Mouse (Mus musculus) heart, adult 2 months (tissue): ENCODE measurements at regions not wholly inside any gene's neighbourhood (a gene's known extent, or its start where the extent isn't known, plus 50 kb on each side); places are given as distances from the start of the nearest gene placed in this dataset.

ENCODE experiments used
- DNase-seq, 2 experiments: peaks; one replicate each; pipeline ENCODE4 v3.0.0; 2021
- H3K27ac ChIP-seq: fragments of 200-600 bp; 2 replicates; pipeline ENCODE4 v1.8.1; 2022
- H3K27me3 ChIP-seq: fragments of 200-500 bp; 2 replicates; pipeline ENCODE4 v1.6.1; 2012; ENCODE audit warnings: mild to moderate bottlenecking, low read length, inconsistent platforms, mixed read lengths; ENCODE audit not compliant: control insufficient read depth, insufficient read depth
- H3K36me3 ChIP-seq: fragments of 200-500 bp; 2 replicates; pipeline ENCODE4 v1.6.1; 2012; ENCODE audit warnings: low read length, inconsistent platforms; ENCODE audit not compliant: control insufficient read depth, insufficient read depth
- H3K4me1 ChIP-seq: fragments of 200-500 bp; 2 replicates; pipeline ENCODE4 v1.6.1; 2011; ENCODE audit warnings: low read length; ENCODE audit not compliant: control insufficient read depth, insufficient read depth
- H3K4me3 ChIP-seq: fragments of 200-600 bp; 2 replicates; pipeline ENCODE4 v1.8.1; 2022
- H3K79me2 ChIP-seq: fragments of 200-500 bp; replicated peaks from 2 replicates; pipeline ENCODE4 v1.6.1; 2012; ENCODE audit warnings: mild to moderate bottlenecking, inconsistent platforms, low read length, moderate library complexity, mixed read lengths; ENCODE audit not compliant: control insufficient read depth, insufficient read depth
- H3K9ac ChIP-seq: fragments of 200-500 bp; 2 replicates; pipeline ENCODE4 v1.6.1; 2012; ENCODE audit warnings: low read depth, mild to moderate bottlenecking, control low read depth, inconsistent platforms, low read length, mixed read lengths
- CTCF ChIP-seq: fragments of 200-600 bp; IDR thresholded peaks from 2 replicates; pipeline ENCODE4 v1.8.1; 2022; ENCODE audit warnings: antibody characterized with exemption, mild to moderate bottlenecking, moderate library complexity
- EP300 ChIP-seq: fragments of 200-500 bp; IDR thresholded peaks from 2 replicates; pipeline ENCODE4 v1.6.1; 2011; ENCODE audit warnings: low read depth, low read length, control low read depth; ENCODE audit not compliant: insufficient read depth
- POLR2A ChIP-seq: fragments of 200-500 bp; IDR thresholded peaks from 2 replicates; pipeline ENCODE4 v1.6.1; 2011; ENCODE audit warnings: mild to moderate bottlenecking, low read depth, low read length, control low read depth; ENCODE audit not compliant: insufficient read depth
- WGBS: fragments of 180-500 bp; shearing (Covaris S2); methylation state at CpG from one replicate; pipeline ENCODE4 v1.1.7; 2018; 5-methylcytosine and 5-hydroxymethylcytosine counted together
- intact Hi-C: fragments of 180-260 bp; cut with DNase I; formaldehyde crosslinking; loops from one replicate; pipeline ENCODE4 v1.15.1; 2025

DNA sequence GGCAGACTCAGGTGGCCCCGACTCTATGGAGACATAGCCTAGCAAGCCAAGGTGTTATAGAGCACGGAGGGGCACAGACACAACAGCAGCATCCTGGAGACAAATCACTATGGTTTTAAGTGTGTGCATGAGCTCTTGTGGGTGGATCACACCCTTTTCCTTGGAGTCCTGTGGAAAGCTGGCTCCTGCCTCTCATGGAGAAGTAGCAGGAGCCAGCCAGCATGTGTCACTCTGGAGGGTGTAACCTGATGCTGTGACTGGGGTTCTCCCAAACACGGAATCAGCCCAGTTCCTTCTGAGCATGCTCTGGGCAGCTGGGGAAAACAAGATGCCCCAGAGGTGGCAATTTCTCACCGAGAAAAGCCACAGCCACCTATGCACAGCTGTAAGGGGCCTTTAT, 494.9 kb downstream of the Ajap1 start:
- H3K4me3 ChIP-seq, result no peak overlapping the region

DNA sequence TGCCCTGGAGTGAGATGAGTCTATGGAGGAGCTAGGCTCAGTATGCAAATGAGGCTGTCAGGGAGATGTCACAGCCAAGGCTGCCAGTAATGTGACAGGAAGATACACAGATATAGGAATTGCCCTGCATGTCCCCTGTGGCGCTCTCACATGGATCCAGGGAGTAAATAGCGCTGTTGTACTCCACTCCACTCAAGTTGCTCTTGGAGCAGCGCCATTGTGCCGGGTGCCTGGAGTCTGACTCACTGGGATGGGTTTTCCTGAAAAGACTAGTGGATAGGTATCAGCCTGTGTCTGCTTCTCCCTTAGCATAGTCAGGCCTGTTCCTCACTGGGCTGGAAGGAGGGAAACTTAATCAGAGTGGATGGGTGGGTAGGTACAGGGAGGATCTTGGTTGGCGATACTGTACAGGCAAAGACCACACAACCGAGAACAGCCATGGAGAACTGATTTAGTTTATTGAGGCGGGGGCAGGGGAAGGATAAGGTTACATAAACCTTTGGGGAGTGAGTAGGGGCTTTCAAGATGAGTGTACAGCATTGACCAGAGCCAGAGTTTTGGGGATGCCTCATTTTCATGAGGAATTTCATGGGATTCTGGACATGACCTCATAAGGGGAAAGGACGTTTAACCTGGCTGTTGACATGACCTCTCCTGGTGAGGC, 497.5 kb upstream of the Kcnab2 start:
- H3K27me3 ChIP-seq, result no peaks in the 10 kb centered on the region
- no peak overlapping the region for H3K9ac ChIP-seq
- H3K4me1 ChIP-seq, result no peaks in the 10 kb centered on the region
- no peak for DNase-seq
- TF ChIP-seq POLR2A (no peak), EP300 (no peak), CTCF (no peak)
- intact Hi-C loops, result no loop called here
- no peaks in the 10 kb centered on the region for H3K79me2 ChIP-seq
- H3K36me3 ChIP-seq, result no peaks in the 10 kb centered on the region
- H3K27ac ChIP-seq, result no peak overlapping the region
- WGBS, result 61% methylated on average over 8 of the region's 8 CpGs
- no peak overlapping the region for H3K4me3 ChIP-seq

More for the DNA sequence above, 494.9 kb downstream of the Ajap1 start:
- H3K79me2 ChIP-seq, result no peaks in the 10 kb centered on the region
- no peaks in the 10 kb centered on the region for H3K36me3 ChIP-seq
- no peak for DNase-seq
- H3K9ac ChIP-seq, result no peak overlapping the region
- intact Hi-C loops, result no loop called here
- TF ChIP-seq CTCF, result no peak
- no peak for TF ChIP-seq POLR2A
- TF ChIP-seq EP300, result no peak
- 75% methylated on average over 4 of the region's 4 CpGs for WGBS
- H3K27ac ChIP-seq, result no peak overlapping the region
- H3K27me3 ChIP-seq, result no peaks in the 10 kb centered on the region
- no peaks in the 10 kb centered on the region for H3K4me1 ChIP-seq

- 69% methylated on average over 6 of the region's 6 CpGs for WGBS
- H3K27ac ChIP-seq, result no peak overlapping the region
- no peak overlapping the region for H3K9ac ChIP-seq
- H3K4me3 ChIP-seq, result no peak overlapping the region
- H3K79me2 ChIP-seq, result no peaks in the 10 kb centered on the region
- no peaks in the 10 kb centered on the region for H3K27me3 ChIP-seq
- no peak for TF ChIP-seq POLR2A
- TF ChIP-seq CTCF, result no peak
- no peak for TF ChIP-seq EP300
- H3K36me3 ChIP-seq, result no peaks in the 10 kb centered on the region
- no peak for DNase-seq
- intact Hi-C loops, result no loop called here
- H3K4me1 ChIP-seq, result no peaks in the 10 kb centered on the region
Measured at GRCm38 (mm10) chr4:152963001-152963400, 485.3 kb upstream of the Kcnab2 start.

GRCm38 (mm10) chr4:152962165-152962564, 484.5 kb upstream of the Kcnab2 start:
- no peak overlapping the region for H3K4me3 ChIP-seq
- TF ChIP-seq POLR2A (no peak), CTCF (no peak), EP300 (no peak)
- no peaks in the 10 kb centered on the region for H3K27me3 ChIP-seq
- no peaks in the 10 kb centered on the region for H3K36me3 ChIP-seq
- intact Hi-C loops, result no loop called here
- no peaks in the 10 kb centered on the region for H3K4me1 ChIP-seq
- no peak for DNase-seq
- H3K9ac ChIP-seq, result no peak overlapping the region
- no peak overlapping the region for H3K27ac ChIP-seq
- no peaks in the 10 kb centered on the region for H3K79me2 ChIP-seq

- Histone ChIP-seq H3K36me3 (no peaks in the 10 kb centered on the region), H3K4me3 (no peak overlapping the region), H3K9ac (no peak overlapping the region), H3K27me3 (no peaks in the 10 kb centered on the region), H3K79me2 (no peaks in the 10 kb centered on the region), H3K4me1 (no peaks in the 10 kb centered on the region), H3K27ac (no peak overlapping the region)
- DNase-seq, result no peak
- TF ChIP-seq EP300 (no peak), CTCF (no peak), POLR2A (no peak)
- 83% methylated on average over 4 of the region's 4 CpGs for WGBS
- intact Hi-C loops, result no loop called here
Measured at GRCm38 (mm10) chr4:152961677-152962076, 484.0 kb upstream of the Kcnab2 start.

- Histone ChIP-seq H3K4me1 (no peaks in the 10 kb centered on the region), H3K79me2 (no peaks in the 10 kb centered on the region), H3K36me3 (no peaks in the 10 kb centered on the region), H3K4me3 (no peak overlapping the region), H3K27ac (no peak overlapping the region), H3K9ac (no peak overlapping the region), H3K27me3 (no peaks in the 10 kb centered on the region)
- TF ChIP-seq CTCF (no peak), EP300 (no peak), POLR2A (no peak)
- intact Hi-C loops, result no loop called here
- DNase-seq, result no peak
- whole genome bisulfite sequencing, result 46% methylated on average over 12 of the region's 12 CpGs
Measured at GRCm38 (mm10) chr4:152959627-152960230, 482.1 kb upstream of the Kcnab2 start.
